Mouse (Mus musculus): ENCODE measurements around the gene Adamts9. TPM values are rescaled to one million over a fixed set of nuclear protein-coding genes. Genes with fewer than 3 reads are reported as not detected.
A peak's percentile ranks its signal among the peaks of the same experiment; 100 is the strongest.

Adamts9 gene
- polyA plus RNA-seq, 1 experiment, result 12.4 TPM

GRCm38 (mm10) chr6:92759616-92760015 is 183.7 kb downstream of the Adamts9 start:
- Histone ChIP-seq H3K4me3 (ENCODE audit: insufficient read depth, low read length) (no peak overlapping the region), H3K4me1 (ENCODE audit: control insufficient read depth, insufficient read depth, low read length) (no peaks in the 10 kb centered on the region), H3K27ac (ENCODE audit: insufficient read depth, low read length) (no peak overlapping the region)
- TF ChIP-seq POLR2A (IDR thresholded peaks at IDR 0.05; ENCODE audit: low read depth, low read length) (no peak), CTCF (IDR thresholded peaks at IDR 0.05; ENCODE audit: borderline replicate concordance, insufficient read depth, low read length) (no peak)

DNA sequence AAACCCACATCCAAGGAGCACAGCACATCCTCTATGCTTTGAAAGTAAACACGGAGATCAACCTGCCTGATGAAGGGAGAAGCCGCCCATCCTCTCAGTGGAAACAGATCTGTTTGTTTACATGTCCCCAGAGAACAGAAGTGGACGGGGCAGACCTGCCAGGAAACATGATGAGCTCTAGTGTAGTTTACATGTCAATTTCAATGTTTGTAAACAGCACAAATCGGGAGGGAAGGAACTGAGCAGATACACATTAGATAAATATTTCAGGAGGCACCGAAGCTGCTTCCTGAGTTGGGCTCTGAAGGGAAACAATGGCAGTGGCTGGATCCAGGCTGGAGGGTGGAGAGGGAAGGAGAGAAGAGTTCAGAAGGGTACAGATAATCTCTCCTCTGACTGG is 187.5 kb downstream of the Adamts9 start:
- H3K4me1 ChIP-seq (ENCODE audit: control insufficient read depth, insufficient read depth, low read length), result no peaks in the 10 kb centered on the region
- TF ChIP-seq POLR2A (IDR thresholded peaks at IDR 0.05; ENCODE audit: low read depth, low read length) (no peak), CTCF (IDR thresholded peaks at IDR 0.05; ENCODE audit: borderline replicate concordance, insufficient read depth, low read length) (no peak)
- no peak overlapping the region for H3K4me3 ChIP-seq (ENCODE audit: insufficient read depth, low read length)
- H3K27ac ChIP-seq (ENCODE audit: insufficient read depth, low read length), result no peak overlapping the region

- Histone ChIP-seq H3K27ac (ENCODE audit: insufficient read depth, low read length) (no peak overlapping the region), H3K4me1 (ENCODE audit: control insufficient read depth, insufficient read depth, low read length) (no peaks in the 10 kb centered on the region), H3K4me3 (ENCODE audit: insufficient read depth, low read length) (no peak overlapping the region)
- TF ChIP-seq POLR2A (IDR thresholded peaks at IDR 0.05; ENCODE audit: low read depth, low read length), result no peak
- no peak for TF ChIP-seq CTCF (IDR thresholded peaks at IDR 0.05; ENCODE audit: borderline replicate concordance, insufficient read depth, low read length)
These were observed 190.6 kb downstream of the Adamts9 start for GRCm38 (mm10) chr6:92752737-92753136.

GRCm38 (mm10) chr6:92749420-92749819 is 193.9 kb downstream of the Adamts9 start:
- TF ChIP-seq POLR2A (IDR thresholded peaks at IDR 0.05; ENCODE audit: low read depth, low read length), result no peak
- no peaks in the 10 kb centered on the region for H3K4me1 ChIP-seq (ENCODE audit: control insufficient read depth, insufficient read depth, low read length)

GRCm38 (mm10) chr6:92743605-92744004 is 199.7 kb downstream of the Adamts9 start:
- no peak overlapping the region for H3K27ac ChIP-seq (ENCODE audit: insufficient read depth, low read length)
- TF ChIP-seq POLR2A (IDR thresholded peaks at IDR 0.05; ENCODE audit: low read depth, low read length) (no peak), CTCF (IDR thresholded peaks at IDR 0.05; ENCODE audit: borderline replicate concordance, insufficient read depth, low read length) (peak; percentile 68; the same call in 1 of the 2 replicates)
- no peaks in the 10 kb centered on the region for H3K4me1 ChIP-seq (ENCODE audit: control insufficient read depth, insufficient read depth, low read length)
- H3K4me3 ChIP-seq (ENCODE audit: insufficient read depth, low read length), result no peak overlapping the region

More at GRCm38 (mm10) chr6:92749420-92749819, 193.9 kb downstream of the Adamts9 start:
- Histone ChIP-seq H3K27ac (ENCODE audit: insufficient read depth, low read length) (no peak overlapping the region), H3K4me3 (ENCODE audit: insufficient read depth, low read length) (no peak overlapping the region)

GRCm38 (mm10) chr6:92737116-92737515 is 206.2 kb downstream of the Adamts9 start:
- no peaks in the 10 kb centered on the region for H3K4me1 ChIP-seq (ENCODE audit: control insufficient read depth, insufficient read depth, low read length)
- H3K27ac ChIP-seq (ENCODE audit: insufficient read depth, low read length), result no peak overlapping the region
- no peak overlapping the region for H3K4me3 ChIP-seq (ENCODE audit: insufficient read depth, low read length)
- TF ChIP-seq POLR2A (IDR thresholded peaks at IDR 0.05; ENCODE audit: low read depth, low read length), result no peak
- no peak for TF ChIP-seq CTCF (IDR thresholded peaks at IDR 0.05; ENCODE audit: borderline replicate concordance, insufficient read depth, low read length)

GRCm38 (mm10) chr6:92733651-92734050 is 209.6 kb downstream of the Adamts9 start:
- no peak overlapping the region for H3K4me3 ChIP-seq (ENCODE audit: insufficient read depth, low read length)
- H3K27ac ChIP-seq (ENCODE audit: insufficient read depth, low read length), result no peak overlapping the region
- TF ChIP-seq CTCF (IDR thresholded peaks at IDR 0.05; ENCODE audit: borderline replicate concordance, insufficient read depth, low read length) (no peak), POLR2A (IDR thresholded peaks at IDR 0.05; ENCODE audit: low read depth, low read length) (no peak)
- H3K4me1 ChIP-seq (ENCODE audit: control insufficient read depth, insufficient read depth, low read length), result peaks cover 4% of the 10 kb centered on the region; the same call in 1 of the 2 replicates

DNA sequence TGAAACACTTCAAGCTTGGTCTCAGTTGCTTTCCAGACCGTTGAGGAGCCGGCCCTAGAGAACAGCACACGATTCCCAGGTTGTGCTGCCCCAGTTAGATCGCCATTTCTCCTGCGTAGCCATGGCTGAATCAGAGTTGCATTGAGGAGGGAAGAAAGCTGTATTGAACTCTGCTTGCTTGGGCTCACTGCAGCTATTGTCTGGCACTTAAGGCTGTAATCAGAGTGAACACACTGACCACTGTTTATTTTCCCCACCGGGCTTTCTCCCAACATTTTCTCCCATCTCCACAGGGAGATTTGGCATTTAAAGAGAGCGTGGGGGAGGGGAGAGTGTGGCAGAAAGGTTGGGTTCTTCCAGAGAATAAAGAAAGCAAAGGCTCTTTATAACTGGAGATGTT is 214.8 kb downstream of the Adamts9 start:
- TF ChIP-seq CTCF (IDR thresholded peaks at IDR 0.05; ENCODE audit: borderline replicate concordance, insufficient read depth, low read length) (no peak), POLR2A (IDR thresholded peaks at IDR 0.05; ENCODE audit: low read depth, low read length) (no peak)
- H3K4me3 ChIP-seq (ENCODE audit: insufficient read depth, low read length), result no peak overlapping the region
- peaks cover 4% of the 10 kb centered on the region; the same call in 1 of the 2 replicates for H3K4me1 ChIP-seq (ENCODE audit: control insufficient read depth, insufficient read depth, low read length)
- no peak overlapping the region for H3K27ac ChIP-seq (ENCODE audit: insufficient read depth, low read length)

DNA sequence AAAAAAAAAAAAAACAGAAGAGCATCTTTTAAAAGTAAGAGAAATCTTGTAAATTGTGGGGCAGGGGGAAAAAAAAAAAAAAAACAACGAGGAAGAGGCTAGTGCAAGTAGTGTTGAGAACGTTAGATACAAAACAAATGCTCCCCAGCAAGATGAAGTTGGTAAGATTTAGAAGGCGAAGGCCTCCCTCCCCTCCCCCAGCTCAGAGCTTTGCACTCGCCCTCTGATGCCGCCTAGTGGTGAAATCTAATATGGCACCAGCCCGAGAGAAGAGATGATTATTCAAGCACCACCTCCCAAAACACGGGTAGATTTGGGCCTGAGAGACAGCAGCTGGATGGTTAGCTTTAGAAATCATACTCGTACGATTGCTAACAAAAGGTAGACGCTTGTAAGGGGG is 215.2 kb downstream of the Adamts9 start:
- TF ChIP-seq POLR2A (IDR thresholded peaks at IDR 0.05; ENCODE audit: low read depth, low read length) (no peak), CTCF (IDR thresholded peaks at IDR 0.05; ENCODE audit: borderline replicate concordance, insufficient read depth, low read length) (peak; percentile 70)
- peaks cover 4% of the 10 kb centered on the region; the same call in 1 of the 2 replicates for H3K4me1 ChIP-seq (ENCODE audit: control insufficient read depth, insufficient read depth, low read length)
- H3K27ac ChIP-seq (ENCODE audit: insufficient read depth, low read length), result no peak overlapping the region
- H3K4me3 ChIP-seq (ENCODE audit: insufficient read depth, low read length), result no peak overlapping the region

- no peak overlapping the region for H3K27ac ChIP-seq (ENCODE audit: insufficient read depth, low read length)
- TF ChIP-seq CTCF (IDR thresholded peaks at IDR 0.05; ENCODE audit: borderline replicate concordance, insufficient read depth, low read length) (no peak), POLR2A (IDR thresholded peaks at IDR 0.05; ENCODE audit: low read depth, low read length) (no peak)
- H3K4me3 ChIP-seq (ENCODE audit: insufficient read depth, low read length), result no peak overlapping the region
- peaks cover 4% of the 10 kb centered on the region; the same call in 1 of the 2 replicates for H3K4me1 ChIP-seq (ENCODE audit: control insufficient read depth, insufficient read depth, low read length)
These were observed 215.8 kb downstream of the Adamts9 start for GRCm38 (mm10) chr6:92727351-92727986.
